Mouse (Mus musculus): ENCODE measurements around the gene Ins2. TPM values are rescaled to one million over a fixed set of nuclear protein-coding genes. Genes with fewer than 3 reads are reported as not detected.

Ins2 gene
- polyA plus RNA-seq (2017; shearing (Covaris generic)): 0.39 TPM

GRCm38 (mm10) chr7:142743281-142743680, at the start of gene Ins2:
Gene Ins2 (minus strand): TSS chr7:142743381.

DNA sequence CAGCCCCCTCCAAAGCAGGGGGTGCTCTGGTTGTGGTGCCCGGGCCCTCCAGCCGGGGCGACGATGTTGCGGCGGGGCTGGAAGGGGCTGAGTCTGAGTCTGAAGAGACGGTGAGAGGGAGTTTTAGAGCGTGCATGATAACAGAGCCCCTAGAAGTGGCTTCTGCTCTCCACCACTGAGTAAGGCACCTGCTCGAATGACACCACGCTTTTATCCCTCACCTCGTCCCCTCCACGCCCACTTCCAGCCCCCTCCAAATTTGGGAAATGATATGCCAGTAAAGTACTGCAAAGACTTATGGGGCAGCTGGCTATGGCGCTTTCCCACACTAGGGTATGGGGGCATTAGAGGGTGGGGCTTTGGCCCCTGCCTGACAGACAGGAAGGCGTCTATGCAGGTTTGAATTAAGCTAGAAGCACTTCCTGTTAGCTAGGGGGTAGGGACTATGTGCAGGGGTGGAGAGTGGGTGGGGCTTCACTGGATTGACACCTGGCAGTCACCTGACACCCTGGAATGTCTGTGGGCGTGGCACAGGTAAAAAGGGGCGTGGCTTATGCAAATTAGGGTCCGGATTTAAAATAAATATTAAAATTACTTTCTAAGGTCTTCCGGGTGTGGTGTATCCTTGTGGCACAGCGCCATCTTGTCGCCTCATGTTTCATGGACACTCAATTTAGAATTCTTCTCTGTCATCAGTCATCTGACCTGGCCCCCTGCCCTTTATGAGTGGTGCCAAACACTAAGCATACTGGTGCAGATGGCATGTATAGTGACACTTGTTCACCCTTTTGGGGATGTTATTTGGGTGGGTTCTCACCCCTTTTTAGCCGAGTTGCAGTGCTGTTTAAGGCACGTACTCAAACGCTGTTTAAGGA, 73.2 kb downstream of the Ins2 start, which contains the start of gene Gm49394:
Gm49394 (minus strand) TSS at position 192 of the 875 bp plus-strand sequence.

DNA sequence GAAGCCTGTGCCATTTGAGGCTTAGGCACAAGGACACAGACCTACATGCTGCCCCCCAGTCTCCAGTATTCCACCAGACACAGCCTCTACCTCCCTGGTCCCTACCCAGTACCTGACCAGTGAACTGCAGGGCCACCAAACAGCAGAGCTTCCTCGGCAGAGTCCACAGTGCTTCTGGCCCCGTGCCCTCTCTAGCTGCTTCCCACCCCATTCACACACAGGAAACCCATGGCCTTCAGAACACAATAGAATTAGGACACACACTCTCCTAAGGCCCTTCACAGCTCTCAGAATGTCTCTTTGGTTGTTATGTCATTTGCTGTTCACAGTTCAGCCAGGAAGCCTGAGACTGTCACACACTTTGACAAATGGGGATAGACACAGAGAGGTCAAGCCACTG, 76.5 kb downstream of the Ins2 start, which contains the start of gene Igf2:
Igf2 (minus strand) TSS at position 158 of the 400 bp plus-strand sequence.

Other genes with a start within 250 kb of the Ins2 start
- gene Tnnt3, start 244.5 kb downstream of the Ins2 start, polyA plus RNA-seq (2017; shearing (Covaris generic)): 5.0 TPM
- gene Mrpl23, start 210.7 kb downstream of the Ins2 start, polyA plus RNA-seq (2017; shearing (Covaris generic)): 6.0 TPM
- gene Igf2, start 76.6 kb downstream of the Ins2 start, polyA plus RNA-seq (2017; shearing (Covaris generic)): 0.50 TPM
- not detected for gene Gm49394, start 73.4 kb downstream of the Ins2 start, polyA plus RNA-seq (2017; shearing (Covaris generic))
- not detected for gene Th, start 187.7 kb upstream of the Ins2 start, polyA plus RNA-seq (2017; shearing (Covaris generic))
- gene Ascl2, start 225.9 kb upstream of the Ins2 start, polyA plus RNA-seq (2017; shearing (Covaris generic)): 0.43 TPM